Mouse (Mus musculus) heart, embryonic 12.5 days (tissue): ENCODE results near the gene Olfr692. TPM values are rescaled to one million over a fixed set of nuclear protein-coding genes. Genes with fewer than 3 reads are reported as not detected.
"Not testable (repeated sequence)": the region's sequence is repeated elsewhere in the genome, so short reads cannot be mapped to it uniquely, and the experiment has no call there.

Experiments used
- ATAC-seq: fragments of 200-750 bp; cut with Nextera tagmentation; 2 replicates; pipeline ENCODE4 v1.8.0; 2017; ENCODE audit warnings: moderate TSS enrichment, moderate library complexity; ENCODE audit not compliant: insufficient number of reproducible peaks, low FRiP score
- H3K27ac ChIP-seq: fragments of 300-500 bp; sonication (generic); 2 replicates; pipeline ENCODE4 v1.5.1; 2016; ENCODE audit warnings: mild to moderate bottlenecking, moderate library complexity; ENCODE audit not compliant: poor library complexity, severe bottlenecking
- H3K27me3 ChIP-seq: fragments of 300-500 bp; sonication (generic); replicated peaks from 2 replicates; pipeline ENCODE4 v1.6.1; 2016; ENCODE audit warnings: mild to moderate bottlenecking, moderate library complexity
- H3K36me3 ChIP-seq: fragments of 300-500 bp; sonication (generic); 2 replicates; pipeline ENCODE4 v1.6.1; 2016; ENCODE audit warnings: mild to moderate bottlenecking, moderate library complexity
- H3K4me1 ChIP-seq: fragments of 300-500 bp; sonication (generic); replicated peaks from 2 replicates; pipeline ENCODE4 v1.6.1; 2016; ENCODE audit warnings: mild to moderate bottlenecking
- H3K4me2 ChIP-seq: fragments of 300-500 bp; sonication (generic); 2 replicates; pipeline ENCODE4 v1.6.1; 2016; ENCODE audit warnings: mild to moderate bottlenecking, moderate library complexity
- H3K4me3 ChIP-seq: fragments of 300-500 bp; sonication (generic); 2 replicates; pipeline ENCODE4 v1.5.1; 2016; ENCODE audit warnings: mild to moderate bottlenecking
- H3K9ac ChIP-seq: fragments of 300-500 bp; sonication (generic); 2 replicates; pipeline ENCODE4 v1.6.1; 2016; ENCODE audit warnings: mild to moderate bottlenecking, moderate library complexity
- H3K9me3 ChIP-seq: fragments of 300-500 bp; sonication (generic); replicated peaks from 2 replicates; pipeline ENCODE4 v1.6.1; 2016; ENCODE audit warnings: mild to moderate bottlenecking, moderate library complexity
- WGBS: fragments of 180-500 bp; shearing (Covaris S2); methylation state at CpG from one replicate; pipeline ENCODE4 v1.1.7; 2016; 5-methylcytosine and 5-hydroxymethylcytosine counted together
- polyA plus RNA-seq: library from polyadenylated mRNA; unstranded; fragments of >200 nt; fragmentation: Nextera tagmentation; extraction: Ambion mirVana; gene quantifications from 2 replicates; pipeline ENCODE4 v1.2.1, GENCODE M21; 2016

The Olfr692 gene
- polyA plus RNA-seq: not detected in 2 replicates

- Histone ChIP-seq H3K27me3 (no peaks in the 10 kb centered on the region), H3K36me3 (peaks cover 6% of the 10 kb centered on the region), H3K9me3 (no peaks in the 10 kb centered on the region), H3K4me2 (no peak within 1 kb of the TSS), H3K9ac (no peak within 1 kb of the TSS), H3K27ac (no peak within 1 kb of the TSS), H3K4me1 (no peaks in the 10 kb centered on the region), H3K4me3 (no peak within 1 kb of the TSS)
- WGBS: 90% methylated on average over 1 of the region's 1 CpGs
- no peak for ATAC-seq
Measured at GRCm38 (mm10) chr7:105367930-105368329, at the start of gene Olfr692. Gene Olfr692, plus strand, starts transcription at chr7:105368230.

- H3K9ac ChIP-seq: no peak overlapping the region
- no peaks in the 10 kb centered on the region for H3K4me1 ChIP-seq
- H3K36me3 ChIP-seq: no peaks in the 10 kb centered on the region
- H3K4me2 ChIP-seq: no peak overlapping the region
- 63% methylated on average over 2 of the region's 2 CpGs for WGBS
- no peak overlapping the region for H3K27ac ChIP-seq
- H3K27me3 ChIP-seq: no peaks in the 10 kb centered on the region
- H3K9me3 ChIP-seq: no peaks in the 10 kb centered on the region
- no peak overlapping the region for H3K4me3 ChIP-seq
- no peak for ATAC-seq
Measured at GRCm38 (mm10) chr7:105325302-105325701, 42.7 kb upstream of the Olfr692 start.

GRCm38 (mm10) chr7:105334004-105334403 is 34.0 kb upstream of the Olfr692 start, which contains the start of gene Olfr690:
Gene Olfr690, minus strand, starts transcription at chr7:105334104.
- H3K9ac ChIP-seq: no peak within 1 kb of the TSS
- H3K27me3 ChIP-seq: no peaks in the 10 kb centered on the region
- no peaks in the 10 kb centered on the region for H3K36me3 ChIP-seq
- H3K9me3 ChIP-seq: no peaks in the 10 kb centered on the region
- no peak for ATAC-seq
- H3K4me2 ChIP-seq: no peak within 1 kb of the TSS
- WGBS: 73% methylated on average over 1 of the region's 1 CpGs
- no peaks in the 10 kb centered on the region for H3K4me1 ChIP-seq
- H3K4me3 ChIP-seq: no peak within 1 kb of the TSS
- no peak within 1 kb of the TSS for H3K27ac ChIP-seq

GRCm38 (mm10) chr7:105342170-105342569 is 25.9 kb upstream of the Olfr692 start, which contains the start of gene Olfr691:
Gene Olfr691, minus strand, starts transcription at chr7:105342270.
- H3K27me3 ChIP-seq: no peaks in the 10 kb centered on the region
- no peaks in the 10 kb centered on the region for H3K36me3 ChIP-seq
- H3K4me1 ChIP-seq: no peaks in the 10 kb centered on the region
- no peak within 1 kb of the TSS for H3K4me3 ChIP-seq
- ATAC-seq: no peak
- 44% methylated on average over 1 of the region's 1 CpGs for WGBS
- H3K27ac ChIP-seq: no peak within 1 kb of the TSS
- H3K9ac ChIP-seq: no peak within 1 kb of the TSS
- H3K9me3 ChIP-seq: no peaks in the 10 kb centered on the region
- H3K4me2 ChIP-seq: no peak within 1 kb of the TSS

GRCm38 (mm10) chr7:105342752-105343151 is 25.3 kb upstream of the Olfr692 start:
- no peak for ATAC-seq
- Histone ChIP-seq H3K27ac (no peak overlapping the region), H3K9me3 (no peaks in the 10 kb centered on the region), H3K9ac (no peak overlapping the region), H3K36me3 (no peaks in the 10 kb centered on the region), H3K4me3 (no peak overlapping the region), H3K27me3 (no peaks in the 10 kb centered on the region), H3K4me2 (no peak overlapping the region), H3K4me1 (no peaks in the 10 kb centered on the region)
- 77% methylated on average over 2 of the region's 2 CpGs for WGBS

- H3K27me3 ChIP-seq, H3K4me2 ChIP-seq, H3K9ac ChIP-seq, H3K4me1 ChIP-seq, H3K27ac ChIP-seq, H3K9me3 ChIP-seq, H3K4me3 ChIP-seq, H3K36me3 ChIP-seq: not testable (repeated sequence)
- ATAC-seq: peak; percentile 45; the same call in 1 of the 2 replicates
- no CpG with 5 or more reads among the region's 5 CpGs for WGBS
Measured at GRCm38 (mm10) chr7:105356064-105356463, 12.0 kb upstream of the Olfr692 start.

- H3K27ac ChIP-seq, H3K4me2 ChIP-seq, H3K36me3 ChIP-seq, H3K9me3 ChIP-seq, H3K4me3 ChIP-seq, H3K4me1 ChIP-seq, H3K9ac ChIP-seq, H3K27me3 ChIP-seq: not testable (repeated sequence)
- ATAC-seq: peak; percentile 87
- 93% methylated on average over 1 of the region's 2 CpGs for WGBS
Measured at GRCm38 (mm10) chr7:105356487-105356886, 11.5 kb upstream of the Olfr692 start.

- no peaks in the 10 kb centered on the region for H3K4me1 ChIP-seq
- H3K9me3 ChIP-seq: no peaks in the 10 kb centered on the region
- no peak overlapping the region for H3K4me3 ChIP-seq
- no peak overlapping the region for H3K4me2 ChIP-seq
- no peak overlapping the region for H3K9ac ChIP-seq
- no peak for ATAC-seq
- WGBS: 73% methylated on average over 2 of the region's 2 CpGs
- no peak overlapping the region for H3K27ac ChIP-seq
- H3K27me3 ChIP-seq: no peaks in the 10 kb centered on the region
- no peaks in the 10 kb centered on the region for H3K36me3 ChIP-seq
Measured at GRCm38 (mm10) chr7:105361713-105362112, 6.3 kb upstream of the Olfr692 start.

- Histone ChIP-seq H3K27ac (no peak overlapping the region), H3K36me3 (peaks cover 6% of the 10 kb centered on the region), H3K9ac (no peak overlapping the region), H3K27me3 (no peaks in the 10 kb centered on the region), H3K4me2 (no peak overlapping the region), H3K4me1 (no peaks in the 10 kb centered on the region), H3K9me3 (no peaks in the 10 kb centered on the region), H3K4me3 (no peak overlapping the region)
- no peak for ATAC-seq
- WGBS: 78% methylated on average over 5 of the region's 5 CpGs
Measured at GRCm38 (mm10) chr7:105367268-105367667, 762 bp upstream of the Olfr692 start.

- no peak for ATAC-seq
- H3K4me3 ChIP-seq: no peak overlapping the region
- H3K4me2 ChIP-seq: no peak overlapping the region
- 84% methylated on average over 4 of the region's 4 CpGs for WGBS
- peaks cover 4% of the 10 kb centered on the region; the same call in 1 of the 2 replicates for H3K4me1 ChIP-seq
- H3K9me3 ChIP-seq: no peaks in the 10 kb centered on the region
- no peaks in the 10 kb centered on the region for H3K27me3 ChIP-seq
- H3K36me3 ChIP-seq: peaks cover 6% of the 10 kb centered on the region
- no peak overlapping the region for H3K9ac ChIP-seq
- H3K27ac ChIP-seq: no peak overlapping the region
Measured at GRCm38 (mm10) chr7:105368521-105368920, 491 bp downstream of the Olfr692 start.

- no peak for ATAC-seq
- Histone ChIP-seq H3K36me3 (peaks cover 33% of the 10 kb centered on the region), H3K9ac (no peak overlapping the region), H3K4me1 (peaks cover 11% of the 10 kb centered on the region; the same call in 1 of the 2 replicates), H3K9me3 (no peaks in the 10 kb centered on the region), H3K27me3 (no peaks in the 10 kb centered on the region), H3K4me2 (no peak overlapping the region), H3K27ac (no peak overlapping the region), H3K4me3 (no peak overlapping the region)
- WGBS: 91% methylated on average over 1 of the region's 1 CpGs
Measured at GRCm38 (mm10) chr7:105372912-105373311, 4.9 kb downstream of the Olfr692 start.

- H3K36me3 ChIP-seq: peaks cover 39% of the 10 kb centered on the region
- ATAC-seq: 0 out of 2 replicates have a peak, but pooled peaks have one; percentile 60
Measured at GRCm38 (mm10) chr7:105373509-105373908, 5.5 kb downstream of the Olfr692 start.

More at GRCm38 (mm10) chr7:105373509-105373908, 5.5 kb downstream of the Olfr692 start:
- Histone ChIP-seq H3K4me2 (no peak overlapping the region), H3K4me3 (no peak overlapping the region), H3K4me1 (peaks cover 11% of the 10 kb centered on the region; the same call in 1 of the 2 replicates), H3K9ac (no peak overlapping the region), H3K27ac (no peak overlapping the region), H3K27me3 (no peaks in the 10 kb centered on the region), H3K9me3 (no peaks in the 10 kb centered on the region)
- WGBS: 27% methylated on average over 4 of the region's 4 CpGs
